Mouse (Mus musculus): Measurements from ENCODE around the gene Plekho1. TPM values are rescaled to one million over a fixed set of nuclear protein-coding genes. Genes with fewer than 3 reads are reported as not detected.
A peak's percentile ranks its signal among the peaks of the same experiment; 100 is the strongest.

Gene Plekho1
- polyA plus RNA-seq, 1 experiment, result 180 TPM

DNA sequence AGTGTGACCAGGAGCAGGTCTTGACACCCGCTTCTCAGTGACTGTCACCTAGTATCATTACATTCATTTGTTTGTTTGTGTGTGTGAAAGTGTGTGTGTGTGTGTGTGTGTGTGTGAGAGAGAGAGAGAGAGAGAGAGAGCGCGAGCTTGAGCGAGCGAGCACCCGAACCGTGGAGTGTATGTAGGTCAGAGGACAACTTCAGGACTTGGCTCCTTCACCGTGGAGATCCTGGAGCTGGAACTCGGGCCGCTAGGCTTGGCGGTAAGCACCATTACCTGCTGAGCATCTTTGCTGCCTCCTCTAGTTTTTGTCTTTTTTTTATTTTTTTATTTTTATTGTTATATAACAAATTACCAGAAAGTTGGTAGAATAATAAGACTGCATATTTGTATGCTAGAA lies 34.0 kb upstream of the Plekho1 start:
- DNase-seq (ENCODE audit: low read depth), result no peak
- TF ChIP-seq CTCF (IDR thresholded peaks at IDR 0.05; ENCODE audit: borderline replicate concordance, extremely low read depth, insufficient read depth, insufficient read length) (no peak), POLR2A (IDR thresholded peaks at IDR 0.05; ENCODE audit: borderline replicate concordance, extremely low read depth, insufficient read depth, insufficient read length, poor library complexity, severe bottlenecking) (no peak)

DNA sequence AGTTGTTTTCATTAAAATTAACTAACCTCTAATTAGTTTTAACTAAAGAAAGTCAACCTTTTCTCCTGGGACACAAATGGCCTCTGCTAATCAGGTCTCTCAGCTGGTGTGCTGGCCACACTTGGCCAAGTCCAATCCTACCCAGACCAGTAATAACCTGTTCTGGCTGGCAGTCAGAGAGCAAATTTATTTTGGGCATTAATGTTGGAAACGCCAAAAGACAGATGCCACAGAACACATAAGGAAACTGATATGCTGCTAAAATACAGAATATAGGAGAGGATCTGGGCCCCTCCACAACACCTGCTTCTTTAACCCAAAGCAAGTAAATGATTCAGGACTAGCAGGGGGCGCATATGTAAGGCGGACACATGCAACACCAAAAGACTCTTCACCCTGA lies 33.5 kb upstream of the Plekho1 start:
- peak; percentile 5 for DNase-seq (ENCODE audit: low read depth)

DNA sequence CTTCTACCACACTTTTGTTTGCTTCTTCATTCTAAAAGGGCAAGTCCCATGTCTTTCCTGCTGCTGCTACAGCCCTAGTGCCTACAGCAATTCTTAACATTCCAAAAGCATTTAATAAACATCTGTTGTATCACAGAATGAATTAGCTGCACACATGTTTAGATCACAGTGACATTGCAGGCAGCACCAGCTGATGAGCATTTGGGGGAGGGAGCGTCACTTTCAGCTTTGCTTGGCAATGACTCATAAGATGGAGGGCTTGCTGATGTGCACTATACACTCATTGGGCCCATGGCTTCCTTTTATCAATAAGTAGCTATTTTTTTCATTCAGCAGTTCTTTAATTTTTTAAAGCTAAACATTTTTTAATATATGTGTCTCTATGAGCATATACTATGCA lies 32.1 kb upstream of the Plekho1 start:
- TF ChIP-seq CTCF (IDR thresholded peaks at IDR 0.05; ENCODE audit: borderline replicate concordance, extremely low read depth, insufficient read depth, insufficient read length) (no peak), POLR2A (IDR thresholded peaks at IDR 0.05; ENCODE audit: borderline replicate concordance, extremely low read depth, insufficient read depth, insufficient read length, poor library complexity, severe bottlenecking) (no peak)
- peak; percentile 12 for DNase-seq (ENCODE audit: low read depth)

More for the DNA sequence above, 33.5 kb upstream of the Plekho1 start:
- no peak for TF ChIP-seq POLR2A (IDR thresholded peaks at IDR 0.05; ENCODE audit: borderline replicate concordance, extremely low read depth, insufficient read depth, insufficient read length, poor library complexity, severe bottlenecking)
- no peak for TF ChIP-seq CTCF (IDR thresholded peaks at IDR 0.05; ENCODE audit: borderline replicate concordance, extremely low read depth, insufficient read depth, insufficient read length)

DNA sequence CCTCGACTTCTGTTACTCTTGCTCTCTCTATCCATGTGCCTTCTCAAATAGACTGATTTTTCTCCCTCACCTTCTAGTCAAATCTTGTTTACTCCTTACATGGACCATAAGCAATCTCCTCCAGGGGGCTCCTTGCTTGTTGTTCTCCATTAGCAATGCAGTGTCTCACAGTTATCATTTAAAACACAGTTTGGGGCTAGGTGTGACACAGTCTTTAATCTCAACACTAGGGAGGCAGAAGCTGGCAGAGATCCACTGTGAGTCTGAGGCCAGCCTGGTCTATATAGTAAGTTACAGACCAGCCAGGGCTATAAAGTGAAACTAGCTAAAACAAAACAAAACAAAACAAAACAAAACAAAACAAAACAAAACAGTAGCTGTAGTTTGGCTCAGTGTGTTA lies 31.3 kb upstream of the Plekho1 start:
- no peak for TF ChIP-seq CTCF (IDR thresholded peaks at IDR 0.05; ENCODE audit: borderline replicate concordance, extremely low read depth, insufficient read depth, insufficient read length)
- no peak for TF ChIP-seq POLR2A (IDR thresholded peaks at IDR 0.05; ENCODE audit: borderline replicate concordance, extremely low read depth, insufficient read depth, insufficient read length, poor library complexity, severe bottlenecking)
- DNase-seq (ENCODE audit: low read depth), result no peak

DNA sequence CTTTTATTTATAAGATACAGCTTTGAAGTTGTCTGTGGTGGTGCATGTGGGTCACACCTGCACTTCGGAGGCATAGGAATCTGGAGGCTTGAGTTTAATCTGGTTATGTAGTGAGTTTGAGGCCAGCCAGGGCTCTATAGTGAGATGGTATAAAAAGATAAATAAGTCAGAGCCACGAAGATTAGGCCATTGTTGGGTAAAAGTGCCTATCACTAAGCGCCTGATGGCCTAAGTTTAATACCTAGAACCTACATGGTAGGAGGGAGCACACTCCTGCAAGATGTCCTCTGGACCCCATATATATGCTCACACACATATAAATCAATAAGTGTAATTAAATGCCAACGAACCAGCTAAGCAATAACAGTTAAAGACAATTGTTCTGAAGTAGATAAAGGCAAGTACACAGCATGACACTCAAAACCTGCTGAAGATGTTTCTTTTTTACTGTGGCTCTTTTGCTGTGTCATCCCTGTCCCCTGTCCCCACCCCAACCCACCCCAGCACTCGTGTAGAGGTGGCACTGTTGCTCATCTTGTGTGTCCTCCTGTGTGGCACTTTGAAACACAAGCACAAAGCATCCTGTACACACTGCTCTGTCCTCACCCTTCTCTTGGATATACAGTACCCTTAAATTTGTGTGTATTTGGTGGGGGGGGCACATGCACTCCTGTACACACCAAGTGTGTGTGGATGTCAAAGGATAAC lies 25.8 kb upstream of the Plekho1 start:
- no peak for TF ChIP-seq CTCF (IDR thresholded peaks at IDR 0.05; ENCODE audit: borderline replicate concordance, extremely low read depth, insufficient read depth, insufficient read length)
- no peak for TF ChIP-seq POLR2A (IDR thresholded peaks at IDR 0.05; ENCODE audit: borderline replicate concordance, extremely low read depth, insufficient read depth, insufficient read length, poor library complexity, severe bottlenecking)

DNA sequence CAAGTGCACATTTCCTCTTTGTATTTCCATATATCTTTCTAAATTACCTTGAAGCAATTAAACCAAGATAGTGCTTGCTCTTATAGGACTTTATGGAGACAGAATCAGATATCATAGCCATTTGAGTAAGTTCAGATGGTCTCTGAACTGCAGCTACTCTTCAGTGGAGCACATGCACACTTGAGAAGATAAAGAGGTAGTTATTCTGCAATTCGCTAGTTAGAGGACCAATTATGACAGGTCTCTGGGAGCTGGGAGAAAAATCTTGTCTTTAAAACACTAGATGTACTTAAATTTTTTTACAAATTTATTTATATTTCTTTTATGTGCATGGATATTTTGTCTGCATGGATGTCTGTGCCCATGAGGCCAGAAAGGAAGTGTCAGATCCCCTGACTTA lies 24.9 kb upstream of the Plekho1 start:
- DNase-seq (ENCODE audit: low read depth), result no peak
- no peak for TF ChIP-seq CTCF (IDR thresholded peaks at IDR 0.05; ENCODE audit: borderline replicate concordance, extremely low read depth, insufficient read depth, insufficient read length)
- no peak for TF ChIP-seq POLR2A (IDR thresholded peaks at IDR 0.05; ENCODE audit: borderline replicate concordance, extremely low read depth, insufficient read depth, insufficient read length, poor library complexity, severe bottlenecking)

More for the DNA sequence above, 25.8 kb upstream of the Plekho1 start:
- DNase-seq (ENCODE audit: low read depth), result no peak

DNA sequence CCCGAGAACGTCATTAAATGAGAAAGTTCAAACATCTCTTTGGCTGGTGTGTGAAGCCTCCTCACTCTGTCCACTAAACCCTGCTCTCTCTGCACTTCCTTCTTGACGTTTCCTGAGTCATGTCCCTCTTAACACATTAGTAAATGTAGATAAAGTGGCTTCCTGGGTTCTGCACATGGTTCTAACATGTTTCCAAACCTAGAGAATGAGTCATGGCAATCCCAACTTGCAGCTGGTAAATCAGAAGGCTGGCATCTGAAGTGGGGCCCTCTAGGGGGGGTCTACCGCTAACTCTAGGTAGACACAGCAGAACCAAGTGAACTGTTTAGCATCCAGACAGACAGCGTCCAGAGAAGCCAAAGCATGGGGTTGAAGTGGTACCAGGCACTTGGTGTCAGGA lies 21.7 kb upstream of the Plekho1 start:
- TF ChIP-seq CTCF (IDR thresholded peaks at IDR 0.05; ENCODE audit: borderline replicate concordance, extremely low read depth, insufficient read depth, insufficient read length) (no peak), POLR2A (IDR thresholded peaks at IDR 0.05; ENCODE audit: borderline replicate concordance, extremely low read depth, insufficient read depth, insufficient read length, poor library complexity, severe bottlenecking) (no peak)
- DNase-seq (ENCODE audit: low read depth), result no peak

DNA sequence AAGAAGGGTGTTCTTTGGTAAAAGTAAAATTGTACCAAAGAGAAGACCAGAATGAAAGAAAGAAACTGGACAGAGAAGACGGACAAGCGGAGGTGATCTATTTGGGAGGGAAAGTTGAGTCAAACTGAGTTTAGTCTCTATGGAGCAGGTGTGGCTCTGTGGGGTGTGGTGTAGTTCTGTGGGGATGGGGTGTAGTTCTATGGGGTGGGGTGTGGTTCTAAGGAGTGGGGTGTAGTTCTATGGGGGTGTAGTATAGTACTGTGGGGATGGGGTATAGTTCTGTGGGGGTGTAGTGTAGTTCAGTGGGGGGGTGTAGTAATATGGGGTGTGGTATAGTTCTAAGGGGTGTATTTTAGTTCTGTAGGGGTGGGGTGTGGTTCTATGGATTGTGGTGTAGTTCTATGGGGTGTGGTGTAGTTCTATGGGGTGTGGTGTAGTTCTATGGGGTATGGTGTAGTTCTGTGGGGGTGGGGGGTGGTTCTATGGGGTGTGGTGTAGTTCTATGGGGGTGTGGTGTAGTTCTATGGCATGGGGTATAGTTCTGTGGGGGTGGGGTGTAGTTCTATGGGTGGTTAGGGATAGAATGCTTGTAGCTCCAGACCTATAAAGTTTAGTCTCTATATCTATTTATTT lies 20.6 kb upstream of the Plekho1 start:
- no peak for DNase-seq (ENCODE audit: low read depth)
- TF ChIP-seq POLR2A (IDR thresholded peaks at IDR 0.05; ENCODE audit: borderline replicate concordance, extremely low read depth, insufficient read depth, insufficient read length, poor library complexity, severe bottlenecking) (no peak), CTCF (IDR thresholded peaks at IDR 0.05; ENCODE audit: borderline replicate concordance, extremely low read depth, insufficient read depth, insufficient read length) (no peak)

DNA sequence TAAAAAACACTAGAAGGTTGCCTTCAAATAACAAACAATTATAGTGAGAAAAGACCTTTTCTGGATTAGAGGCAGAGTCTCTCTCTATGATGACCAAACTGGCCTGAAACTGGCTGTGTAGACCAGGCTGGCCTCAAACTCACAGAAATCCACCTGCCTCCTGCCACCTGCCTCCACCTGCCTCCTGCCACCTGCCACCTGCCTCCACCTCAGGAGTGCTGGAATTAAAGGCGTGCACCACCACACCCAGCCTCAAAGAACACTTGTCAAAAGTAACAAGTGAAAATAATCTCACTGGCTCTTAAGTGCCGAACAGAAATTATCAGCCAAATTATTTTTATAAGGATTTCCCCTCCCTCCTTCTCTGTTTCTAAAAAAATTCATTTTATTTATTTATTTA lies 19.9 kb upstream of the Plekho1 start:
- no peak for TF ChIP-seq POLR2A (IDR thresholded peaks at IDR 0.05; ENCODE audit: borderline replicate concordance, extremely low read depth, insufficient read depth, insufficient read length, poor library complexity, severe bottlenecking)
- no peak for TF ChIP-seq CTCF (IDR thresholded peaks at IDR 0.05; ENCODE audit: borderline replicate concordance, extremely low read depth, insufficient read depth, insufficient read length)
- DNase-seq (ENCODE audit: low read depth), result no peak

DNA sequence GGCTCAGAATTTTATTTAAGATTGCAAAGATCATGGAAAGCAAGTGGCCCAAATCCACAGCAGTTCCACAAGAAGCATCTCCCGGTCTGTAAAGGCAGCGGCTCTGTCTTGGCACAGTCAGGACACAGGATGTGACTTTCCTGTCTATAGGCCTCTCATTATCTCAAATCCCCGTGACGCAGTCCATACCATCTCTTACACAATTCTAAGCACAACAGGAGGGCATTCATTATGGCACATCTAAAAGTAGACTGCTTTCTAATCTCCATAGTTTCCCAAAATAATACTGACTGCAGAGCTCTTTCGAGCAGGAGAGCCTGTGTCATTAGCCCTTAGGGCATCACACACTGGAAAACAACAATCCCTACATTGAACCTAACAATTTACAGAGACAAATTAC lies 17.0 kb upstream of the Plekho1 start:
- TF ChIP-seq POLR2A (IDR thresholded peaks at IDR 0.05; ENCODE audit: borderline replicate concordance, extremely low read depth, insufficient read depth, insufficient read length, poor library complexity, severe bottlenecking), result no peak
- TF ChIP-seq CTCF (IDR thresholded peaks at IDR 0.05; ENCODE audit: borderline replicate concordance, extremely low read depth, insufficient read depth, insufficient read length), result no peak
- DNase-seq (ENCODE audit: low read depth), result no peak

DNA sequence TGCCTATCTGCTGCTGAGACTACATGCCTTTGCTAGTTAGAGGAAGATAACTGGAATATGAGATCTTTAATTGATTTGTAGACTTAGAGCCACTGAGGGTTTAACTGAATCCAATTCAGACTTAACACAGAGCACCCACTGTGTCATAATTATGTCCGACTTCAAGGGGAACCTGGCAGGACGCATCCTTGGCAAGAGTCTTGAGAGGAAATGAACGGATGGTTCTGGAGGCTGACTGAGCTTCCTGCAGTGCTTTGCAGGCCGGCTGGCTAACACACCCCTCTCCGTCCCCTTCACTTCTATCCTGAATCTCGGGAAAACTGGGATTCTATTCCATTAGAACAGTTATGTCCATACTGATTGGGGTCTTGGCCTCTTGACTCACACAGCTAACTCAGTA lies 12.7 kb upstream of the Plekho1 start:
- TF ChIP-seq POLR2A (IDR thresholded peaks at IDR 0.05; ENCODE audit: borderline replicate concordance, extremely low read depth, insufficient read depth, insufficient read length, poor library complexity, severe bottlenecking), result no peak
- TF ChIP-seq CTCF (IDR thresholded peaks at IDR 0.05; ENCODE audit: borderline replicate concordance, extremely low read depth, insufficient read depth, insufficient read length), result no peak
- DNase-seq (ENCODE audit: low read depth), result no peak

DNA sequence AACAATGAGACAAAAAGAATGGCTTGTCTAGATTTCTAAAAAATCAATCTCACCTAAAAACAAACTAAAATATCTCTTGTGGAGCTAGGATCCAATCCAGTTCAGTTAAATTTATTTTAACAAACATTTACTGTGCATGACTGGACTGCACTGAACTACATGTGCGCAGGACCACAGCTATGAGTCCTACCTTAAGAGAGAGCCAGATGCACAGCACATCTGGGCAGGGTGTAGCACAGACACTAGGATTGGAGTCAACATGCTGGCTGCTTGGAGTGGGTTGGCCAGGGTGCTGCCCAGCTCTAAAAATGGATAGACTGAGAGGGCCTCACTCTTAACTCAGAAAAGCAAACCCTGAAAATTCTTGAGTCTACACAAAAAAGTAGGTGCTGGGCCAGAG lies 5.8 kb upstream of the Plekho1 start:
- TF ChIP-seq POLR2A (IDR thresholded peaks at IDR 0.05; ENCODE audit: borderline replicate concordance, extremely low read depth, insufficient read depth, insufficient read length, poor library complexity, severe bottlenecking) (no peak), CTCF (IDR thresholded peaks at IDR 0.05; ENCODE audit: borderline replicate concordance, extremely low read depth, insufficient read depth, insufficient read length) (no peak)
- no peak for DNase-seq (ENCODE audit: low read depth)
